Mouse (Mus musculus) natural killer cell, adult 2 months (primary cell): ENCODE results near the gene Zfp113.
"Not testable (repeated sequence)": the region's sequence is repeated elsewhere in the genome, so short reads cannot be mapped to it uniquely, and the experiment has no call there.

Experiments
- DNase-seq, 2 experiments: peaks; one replicate each; pipeline ENCODE4 v3.0.0; 2022; ENCODE audit warnings: low spot score in 2 of 2

The Zfp113 gene

GRCm38 (mm10) chr5:138137935-138138549, 17.5 kb downstream of the Zfp113 start:
- DNase-seq = peak in 1 of 2 experiments; percentile 12

- DNase-seq = no peak
These were observed 18.3 kb downstream of the Zfp113 start for GRCm38 (mm10) chr5:138137257-138137656.

DNA sequence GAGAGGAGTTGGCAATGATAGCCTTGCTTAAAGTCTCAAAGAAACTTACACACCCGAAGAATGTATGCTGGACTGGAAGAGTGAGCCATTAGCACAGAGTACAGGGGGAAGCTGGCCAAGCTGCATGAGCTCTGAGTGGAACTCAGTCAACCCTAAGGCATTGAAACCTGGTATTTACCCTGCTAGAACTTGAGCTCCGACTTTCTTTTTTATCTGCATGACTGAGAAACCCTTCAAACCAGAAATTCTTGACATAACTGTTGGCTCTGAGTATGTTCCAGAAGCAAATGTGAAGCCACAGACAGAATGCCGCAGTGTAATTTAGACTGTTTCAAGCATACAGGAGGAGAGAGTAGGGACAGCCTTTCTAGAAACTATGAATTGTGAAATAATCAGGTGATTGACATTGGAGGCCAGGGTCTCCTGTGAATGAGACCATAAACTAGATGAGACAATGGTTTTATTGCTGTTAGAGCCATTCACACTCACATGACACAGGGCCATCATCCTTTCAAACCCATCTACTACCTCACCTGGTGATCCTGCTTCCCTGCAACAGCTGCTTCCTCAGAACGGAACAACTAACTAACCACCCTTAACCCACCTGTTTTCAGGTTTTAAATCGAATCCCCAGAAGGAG, 23.0 kb downstream of the Zfp113 start:
- no peak for DNase-seq

GRCm38 (mm10) chr5:138118041-138118440, 37.5 kb downstream of the Zfp113 start:
- no peak for DNase-seq

GRCm38 (mm10) chr5:138117199-138118015, 38.1 kb downstream of the Zfp113 start:
- no peak for DNase-seq

DNA sequence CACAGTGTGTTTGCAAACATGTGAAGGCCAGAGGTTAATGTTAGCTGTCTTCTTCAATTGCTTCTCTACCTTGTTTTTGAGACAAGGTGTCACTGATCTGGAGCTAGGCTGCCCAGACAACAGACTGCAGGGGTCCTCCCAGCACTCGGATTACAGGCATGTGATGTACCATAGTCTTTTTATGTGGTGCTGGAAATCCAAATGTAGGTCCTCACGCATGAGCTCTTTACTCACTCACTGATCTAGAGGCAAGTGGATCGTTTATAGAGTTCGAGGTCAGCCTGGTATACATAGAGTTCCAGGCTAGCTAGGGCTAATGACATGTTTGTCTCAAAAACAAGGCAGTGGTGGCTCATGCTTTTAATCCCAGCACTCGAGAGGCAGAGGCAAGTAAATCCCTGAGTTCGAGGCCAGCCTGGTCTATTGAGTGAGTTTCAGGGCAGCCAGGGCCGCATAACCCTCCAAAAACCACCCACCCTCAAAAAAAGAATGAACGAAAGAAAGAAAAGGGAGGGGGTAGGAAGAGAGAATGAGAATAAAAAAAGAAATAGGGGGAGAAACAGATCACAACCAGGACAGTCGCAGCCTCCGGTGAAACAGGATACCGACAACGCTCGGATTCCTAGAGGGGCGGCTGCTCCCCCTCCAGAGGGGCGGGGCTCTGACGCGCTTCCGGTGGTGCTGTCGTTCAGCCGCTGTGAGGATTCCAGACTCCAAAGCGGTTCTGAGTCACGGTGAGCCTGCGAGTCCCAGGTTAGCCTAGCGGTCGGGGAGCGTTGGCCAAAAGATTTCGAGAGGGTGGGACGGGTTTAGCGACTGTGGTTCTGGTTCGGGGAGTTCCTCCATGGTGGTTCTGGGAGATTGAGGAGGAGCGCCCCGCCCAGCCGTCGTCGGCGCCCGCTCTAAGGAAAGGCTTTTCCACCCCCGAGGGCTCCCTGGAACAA, 39.0 kb downstream of the Zfp113 start, which contains the start of gene Zscan21:
Gene Zscan21, plus strand, starts transcription at position 649 of the 944 bp plus-strand sequence.
- DNase-seq = peak; percentile 78 to 84

GRCm38 (mm10) chr5:138109847-138110396, 45.6 kb downstream of the Zfp113 start:
- DNase-seq = not testable (repeated sequence)

- no peak for DNase-seq
These were observed 48.4 kb downstream of the Zfp113 start for GRCm38 (mm10) chr5:138107130-138107529.

DNA sequence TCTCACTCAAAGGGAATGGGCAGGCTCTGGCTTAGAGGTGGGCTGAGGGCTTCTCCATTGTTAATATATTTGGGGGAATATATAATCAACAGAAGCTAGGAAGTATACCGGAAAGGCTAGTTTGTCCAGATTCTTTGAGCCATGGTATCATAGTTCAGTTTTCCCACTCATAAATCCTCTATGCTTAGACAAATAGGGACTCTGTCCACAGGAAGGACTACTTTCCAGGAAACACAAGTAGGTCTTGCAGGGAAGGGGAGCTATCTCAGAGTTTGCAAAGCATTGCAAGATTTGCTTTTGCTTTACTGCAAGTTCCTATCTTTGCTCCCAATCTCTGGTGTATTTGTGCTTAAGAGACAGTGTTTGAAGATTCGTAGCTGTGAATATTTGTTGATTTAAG, 50.6 kb downstream of the Zfp113 start:
- DNase-seq = no peak

DNA sequence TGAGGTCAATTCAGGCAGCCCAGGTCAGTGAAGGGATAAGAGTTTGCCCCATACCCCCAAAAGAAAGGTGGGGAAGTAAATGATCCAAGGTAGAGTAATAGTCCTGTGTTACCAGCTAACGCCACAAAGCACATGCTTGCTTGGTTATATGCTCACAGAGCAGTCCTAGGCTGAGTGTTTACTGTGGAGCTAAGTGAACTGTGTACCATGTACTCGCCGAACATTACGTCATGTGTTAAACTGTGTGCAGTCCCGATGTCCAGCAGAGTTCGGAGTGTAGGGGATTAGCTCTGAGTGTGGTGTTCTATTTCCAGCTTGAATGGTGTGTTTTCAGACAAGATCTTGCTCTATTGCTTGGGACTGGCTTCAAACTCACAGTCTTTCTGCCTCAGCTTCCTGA, 61.1 kb downstream of the Zfp113 start:
- DNase-seq = no peak

DNA sequence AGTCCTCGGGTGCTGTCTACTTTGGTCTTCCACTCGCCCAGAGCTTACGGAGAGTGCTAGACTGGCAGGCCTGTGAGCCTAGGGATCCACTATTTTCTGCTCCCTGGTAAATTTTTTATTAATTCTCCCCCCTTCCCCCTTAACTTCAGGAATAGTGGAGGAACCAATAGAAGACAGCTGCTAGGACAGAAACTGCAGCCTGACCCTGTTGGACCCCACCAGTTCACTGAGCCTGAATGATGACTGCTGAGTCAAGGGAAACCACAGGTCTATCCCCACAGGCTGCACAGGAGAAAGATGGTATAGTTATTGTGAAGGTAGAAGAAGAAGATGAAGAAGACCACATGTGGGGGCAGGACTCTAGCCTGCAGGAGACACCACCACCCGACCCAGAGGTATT, 62.8 kb downstream of the Zfp113 start:
- no peak for DNase-seq

- DNase-seq = no peak
These were observed 64.8 kb downstream of the Zfp113 start for GRCm38 (mm10) chr5:138090737-138091136.

GRCm38 (mm10) chr5:138090271-138090670, 65.3 kb downstream of the Zfp113 start:
- no peak for DNase-seq
